Mouse (Mus musculus) stomach, embryonic 15.5 days (tissue): ENCODE measurements around the gene Drg2. TPM values are rescaled to one million over a fixed set of nuclear protein-coding genes. Genes with fewer than 3 reads are reported as not detected.
"Not testable (repeated sequence)": the region's sequence is repeated elsewhere in the genome, so short reads cannot be mapped to it uniquely, and the experiment has no call there.

Experiments
- ATAC-seq: fragments of 200-750 bp; cut with Nextera tagmentation; 2 replicates; pipeline ENCODE4 v1.8.0; 2017; ENCODE audit warnings: low read depth, moderate number of reproducible peaks, moderate TSS enrichment; ENCODE audit not compliant: insufficient read depth, low FRiP score
- H3K27ac ChIP-seq: fragments of 300-500 bp; sonication (generic); 2 replicates; pipeline ENCODE4 v1.5.1; 2015; ENCODE audit warnings: mild to moderate bottlenecking, inconsistent platforms
- H3K27me3 ChIP-seq: fragments of 300-500 bp; sonication (generic); replicated peaks from 2 replicates; pipeline ENCODE4 v1.6.1; 2015; ENCODE audit warnings: inconsistent platforms
- H3K36me3 ChIP-seq: fragments of 300-500 bp; sonication (generic); 2 replicates; pipeline ENCODE4 v1.6.1; 2015; ENCODE audit warnings: inconsistent platforms
- H3K4me1 ChIP-seq: fragments of 300-500 bp; sonication (generic); 2 replicates; pipeline ENCODE4 v1.6.1; 2015; ENCODE audit warnings: inconsistent platforms
- H3K4me2 ChIP-seq: fragments of 300-500 bp; sonication (generic); 2 replicates; pipeline ENCODE4 v1.6.1; 2015; ENCODE audit warnings: mild to moderate bottlenecking, inconsistent platforms
- H3K4me3 ChIP-seq: fragments of 300-500 bp; sonication (generic); replicated peaks from 2 replicates; pipeline ENCODE4 v1.5.1; 2015; ENCODE audit warnings: inconsistent platforms
- H3K9ac ChIP-seq: fragments of 300-500 bp; sonication (generic); 2 replicates; pipeline ENCODE4 v1.6.1; 2015; ENCODE audit warnings: inconsistent platforms
- H3K9me3 ChIP-seq: fragments of 300-500 bp; sonication (generic); 2 replicates; pipeline ENCODE4 v1.6.1; 2016; ENCODE audit warnings: inconsistent platforms
- WGBS: fragments of 180-500 bp; shearing (Covaris S2); methylation state at CpG from one replicate; pipeline ENCODE4 v1.1.7; 2015; 5-methylcytosine and 5-hydroxymethylcytosine counted together
- polyA plus RNA-seq: library from polyadenylated mRNA; unstranded; fragments of >200 nt; fragmentation: Nextera tagmentation; extraction: Ambion mirVana; gene quantifications from 2 replicates; pipeline ENCODE4 v1.2.1, GENCODE M21; 2015

The Drg2 gene
- polyA plus RNA-seq, 1 experiment from 2014 or later = 93.5 TPM

GRCm38 (mm10) chr11:60427628-60428027 is 26.8 kb upstream of the Drg2 start:
- no peak overlapping the region for H3K27ac ChIP-seq
- H3K4me1 ChIP-seq = no peaks in the 10 kb centered on the region
- no peaks in the 10 kb centered on the region for H3K27me3 ChIP-seq
- peaks cover 18% of the 10 kb centered on the region for H3K36me3 ChIP-seq
- no peak overlapping the region for H3K4me3 ChIP-seq
- H3K9me3 ChIP-seq = no peaks in the 10 kb centered on the region
- 85% methylated on average over 3 of the region's 3 CpGs for WGBS
- ATAC-seq = no peak
- no peak overlapping the region for H3K4me2 ChIP-seq
- no peak overlapping the region for H3K9ac ChIP-seq

GRCm38 (mm10) chr11:60433501-60433900 is 20.9 kb upstream of the Drg2 start:
- Histone ChIP-seq H3K9ac (no peak overlapping the region), H3K27ac (no peak overlapping the region), H3K27me3 (no peaks in the 10 kb centered on the region), H3K4me2 (no peak overlapping the region), H3K4me3 (no peak overlapping the region), H3K9me3 (no peaks in the 10 kb centered on the region), H3K4me1 (no peaks in the 10 kb centered on the region), H3K36me3 (peaks cover 39% of the 10 kb centered on the region)
- no peak for ATAC-seq

- ATAC-seq = no peak
- H3K9ac ChIP-seq = no peak overlapping the region
- no peak overlapping the region for H3K27ac ChIP-seq
- H3K36me3 ChIP-seq = peaks cover 39% of the 10 kb centered on the region
- no peaks in the 10 kb centered on the region for H3K27me3 ChIP-seq
- H3K4me2 ChIP-seq = no peak overlapping the region
- no peaks in the 10 kb centered on the region for H3K4me1 ChIP-seq
- 88% methylated on average over 1 of the region's 1 CpGs for WGBS
- H3K9me3 ChIP-seq = no peaks in the 10 kb centered on the region
- no peak overlapping the region for H3K4me3 ChIP-seq
Observed at GRCm38 (mm10) chr11:60435133-60435532, 19.3 kb upstream of the Drg2 start.

- Histone ChIP-seq H3K4me1 (no peaks in the 10 kb centered on the region), H3K27ac (no peak overlapping the region), H3K4me2 (no peak overlapping the region), H3K36me3 (peaks cover 41% of the 10 kb centered on the region), H3K27me3 (no peaks in the 10 kb centered on the region), H3K9me3 (no peaks in the 10 kb centered on the region), H3K9ac (no peak overlapping the region), H3K4me3 (no peak overlapping the region)
- 86% methylated on average over 3 of the region's 3 CpGs for WGBS
- ATAC-seq = no peak
Observed at GRCm38 (mm10) chr11:60436618-60437017, 17.8 kb upstream of the Drg2 start.

- WGBS = 13% methylated on average over 1 of the region's 1 CpGs
Observed at GRCm38 (mm10) chr11:60439621-60440020, 14.8 kb upstream of the Drg2 start.

GRCm38 (mm10) chr11:60440176-60440575 is 14.2 kb upstream of the Drg2 start:
- no peaks in the 10 kb centered on the region for H3K27me3 ChIP-seq
- H3K4me2 ChIP-seq = no peak overlapping the region
- H3K4me1 ChIP-seq = no peaks in the 10 kb centered on the region
- no peaks in the 10 kb centered on the region for H3K9me3 ChIP-seq
- peaks cover 40% of the 10 kb centered on the region for H3K36me3 ChIP-seq
- H3K27ac ChIP-seq = no peak overlapping the region
- H3K9ac ChIP-seq = no peak overlapping the region
- 34% methylated on average over 7 of the region's 7 CpGs for WGBS
- no peak overlapping the region for H3K4me3 ChIP-seq
- no peak for ATAC-seq

More at GRCm38 (mm10) chr11:60439621-60440020, 14.8 kb upstream of the Drg2 start:
- H3K4me1 ChIP-seq, H3K27me3 ChIP-seq, H3K4me2 ChIP-seq, ATAC-seq, H3K9ac ChIP-seq, H3K27ac ChIP-seq, H3K9me3 ChIP-seq, H3K4me3 ChIP-seq: not testable (repeated sequence)
- peaks cover 45% of the 10 kb centered on the region for H3K36me3 ChIP-seq

GRCm38 (mm10) chr11:60442896-60443295 is 11.5 kb upstream of the Drg2 start:
- Histone ChIP-seq H3K4me1 (no peaks in the 10 kb centered on the region), H3K36me3 (peaks cover 23% of the 10 kb centered on the region), H3K4me3 (no peak overlapping the region), H3K4me2 (no peak overlapping the region), H3K9ac (no peak overlapping the region), H3K9me3 (no peaks in the 10 kb centered on the region), H3K27me3 (no peaks in the 10 kb centered on the region), H3K27ac (no peak overlapping the region)
- no peak for ATAC-seq
- WGBS = 86% methylated on average over 6 of the region's 6 CpGs

GRCm38 (mm10) chr11:60444007-60444406 is 10.4 kb upstream of the Drg2 start:
- H3K27ac ChIP-seq = no peak overlapping the region
- peaks cover 17% of the 10 kb centered on the region for H3K36me3 ChIP-seq
- WGBS = 75% methylated on average over 4 of the region's 4 CpGs
- H3K4me2 ChIP-seq = no peak overlapping the region
- no peaks in the 10 kb centered on the region for H3K27me3 ChIP-seq
- no peak for ATAC-seq
- no peaks in the 10 kb centered on the region for H3K9me3 ChIP-seq
- H3K9ac ChIP-seq = no peak overlapping the region
- no peak overlapping the region for H3K4me3 ChIP-seq
- H3K4me1 ChIP-seq = no peaks in the 10 kb centered on the region

- Histone ChIP-seq H3K4me1 (peaks cover 9% of the 10 kb centered on the region), H3K9me3 (no peaks in the 10 kb centered on the region), H3K4me2 (peak overlapping the region; percentile 80), H3K27ac (peak overlapping the region; percentile 78), H3K4me3 (peak overlapping the region; percentile 68), H3K27me3 (no peaks in the 10 kb centered on the region), H3K9ac (peak overlapping the region; percentile 78), H3K36me3 (peaks cover 20% of the 10 kb centered on the region)
- ATAC-seq = peak; percentile 24; the same call in 1 of the 2 replicates
- WGBS = 1% methylated on average over 17 of the region's 17 CpGs
Observed at GRCm38 (mm10) chr11:60454745-60455087, 325 bp downstream of the Drg2 start.

- H3K27me3 ChIP-seq = no peaks in the 10 kb centered on the region
- H3K9me3 ChIP-seq = no peaks in the 10 kb centered on the region
- WGBS = 93% methylated on average over 1 of the region's 1 CpGs
- H3K27ac ChIP-seq = no peak overlapping the region
- peaks cover 52% of the 10 kb centered on the region for H3K36me3 ChIP-seq
- peaks cover 9% of the 10 kb centered on the region for H3K4me1 ChIP-seq
- H3K9ac ChIP-seq = no peak overlapping the region
- no peak overlapping the region for H3K4me2 ChIP-seq
- H3K4me3 ChIP-seq = no peak overlapping the region
- no peak for ATAC-seq
Observed at GRCm38 (mm10) chr11:60457973-60458372, 3.6 kb downstream of the Drg2 start.

GRCm38 (mm10) chr11:60465943-60466380 is 11.6 kb downstream of the Drg2 start:
- Histone ChIP-seq H3K4me2 (no peak overlapping the region), H3K4me1 (no peaks in the 10 kb centered on the region), H3K9me3 (no peaks in the 10 kb centered on the region), H3K36me3 (peaks cover 72% of the 10 kb centered on the region), H3K27me3 (no peaks in the 10 kb centered on the region), H3K4me3 (no peak overlapping the region), H3K9ac (no peak overlapping the region), H3K27ac (no peak overlapping the region)
- 85% methylated on average over 2 of the region's 2 CpGs for WGBS
- no peak; the same call in 1 of the 2 replicates for ATAC-seq

- H3K9ac ChIP-seq = no peak within 1 kb of the TSS
- no peak within 1 kb of the TSS for H3K27ac ChIP-seq
- no peak for ATAC-seq
- H3K27me3 ChIP-seq = no peaks in the 10 kb centered on the region
- no peaks in the 10 kb centered on the region for H3K9me3 ChIP-seq
- H3K4me2 ChIP-seq = no peak within 1 kb of the TSS
- H3K4me3 ChIP-seq = no peak within 1 kb of the TSS
- 85% methylated on average over 3 of the region's 3 CpGs for WGBS
- H3K36me3 ChIP-seq = peaks cover 42% of the 10 kb centered on the region
- H3K4me1 ChIP-seq = no peaks in the 10 kb centered on the region
Observed at GRCm38 (mm10) chr11:60469039-60469438, 14.6 kb downstream of the Drg2 start, which contains the start of gene Myo15. TSS of gene Myo15 (plus strand) at chr11:60469339.

GRCm38 (mm10) chr11:60470743-60471142 is 16.4 kb downstream of the Drg2 start:
- no peaks in the 10 kb centered on the region for H3K4me1 ChIP-seq

More at GRCm38 (mm10) chr11:60470743-60471142, 16.4 kb downstream of the Drg2 start:
- Histone ChIP-seq H3K27me3 (no peaks in the 10 kb centered on the region), H3K4me3 (no peak overlapping the region), H3K4me2 (no peak overlapping the region), H3K36me3 (peaks cover 26% of the 10 kb centered on the region), H3K27ac (no peak overlapping the region), H3K9ac (no peak overlapping the region), H3K9me3 (no peaks in the 10 kb centered on the region)
- ATAC-seq = no peak
- 80% methylated on average over 9 of the region's 9 CpGs for WGBS
